Mouse (Mus musculus) fat pad, adult 2 months (tissue): ENCODE measurements around the gene Pi4ka.

Experiments
- DNase-seq: peaks from one replicate; pipeline ENCODE4 v3.0.0-alpha.2; 2011; ENCODE audit warnings: low read depth, low spot score; ENCODE audit errors: extremely low read depth

Gene Pi4ka

DNA sequence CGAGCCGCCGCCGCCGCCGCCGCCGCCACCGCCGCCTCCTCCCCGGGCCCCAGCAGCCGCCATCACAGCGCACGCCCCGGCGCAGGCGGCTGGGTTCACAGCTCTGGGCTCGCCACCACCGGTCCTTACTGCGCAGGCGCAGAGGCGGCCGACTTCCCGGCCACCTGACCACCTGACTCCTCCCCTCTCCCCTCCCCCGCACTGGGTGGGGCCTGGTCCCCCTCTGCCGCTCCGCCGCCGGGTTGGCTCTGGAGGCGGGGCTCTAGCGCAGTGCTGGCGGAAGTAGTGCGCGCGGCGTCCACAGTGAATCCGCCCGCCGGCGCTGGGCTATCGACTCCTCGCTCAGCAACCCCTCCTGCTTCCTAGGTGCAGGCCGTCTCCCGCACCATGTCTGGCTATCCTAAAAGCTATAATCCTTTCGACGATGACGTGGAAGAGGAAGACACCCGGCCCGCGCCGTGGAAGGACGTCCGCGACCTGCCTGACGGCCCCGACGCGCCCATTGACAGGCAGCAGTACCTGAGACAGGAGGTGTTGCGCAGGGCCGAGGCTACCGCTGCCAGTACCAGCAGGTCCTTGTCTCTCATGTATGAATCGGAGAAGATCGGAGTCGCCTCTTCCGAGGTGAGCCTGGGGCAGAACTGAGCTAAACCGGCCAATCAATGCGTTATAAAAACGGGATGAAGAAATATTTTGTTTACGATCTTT, at the start of gene Pi4ka, which contains the start of gene Snap29:
Pi4ka (minus strand) TSS at position 579 of the 708 bp plus-strand sequence.
Snap29 (plus strand) TSS at position 251 of the 708 bp plus-strand sequence.
- DNase-seq: peak; percentile 42

GRCm38 (mm10) chr16:17452373-17452715, 46.2 kb upstream of the Pi4ka start:
- DNase-seq: no peak

DNA sequence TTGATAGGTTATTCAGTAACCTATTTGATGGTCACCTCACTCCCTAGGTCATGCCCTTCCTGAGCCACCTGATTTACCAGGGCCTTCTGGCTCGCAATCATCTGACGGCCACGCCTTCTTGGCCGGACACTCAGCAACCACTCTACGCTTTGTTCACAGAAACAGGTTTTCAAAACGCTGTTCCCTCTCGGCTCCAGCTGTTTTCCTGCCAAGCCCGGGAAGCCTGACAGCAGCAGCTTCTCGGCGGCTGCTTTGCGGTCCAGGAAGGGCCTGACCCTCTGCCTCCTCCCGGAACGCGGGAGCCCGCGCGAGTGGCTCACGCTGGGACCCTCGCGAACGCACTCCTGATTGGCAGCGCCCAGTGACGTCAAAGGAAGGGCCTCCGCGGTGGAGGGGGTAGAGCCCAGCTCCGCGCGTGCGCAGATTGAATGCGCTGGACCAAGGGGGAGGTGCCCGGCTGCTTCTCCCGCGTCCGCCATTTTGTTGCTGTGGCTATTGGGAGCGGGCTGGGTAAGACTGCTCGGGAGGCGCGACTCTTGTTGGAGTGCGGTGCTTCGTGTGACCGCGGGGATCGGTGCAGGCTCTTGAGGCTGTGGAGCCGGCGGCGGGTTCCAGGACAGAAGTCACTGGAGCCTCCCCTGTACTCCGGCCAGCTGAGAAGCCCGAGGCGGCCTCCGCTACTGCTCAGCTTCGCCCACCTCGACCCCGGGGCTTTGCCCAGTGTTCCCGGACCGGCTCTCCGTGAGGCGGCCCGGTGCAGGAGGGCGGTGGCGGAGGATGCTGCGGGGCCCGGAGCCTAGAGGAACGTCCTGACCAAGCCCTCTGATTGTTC, 45.6 kb upstream of the Pi4ka start, which contains the start of gene Crkl:
Crkl (plus strand) TSS at position 447 of the 832 bp plus-strand sequence.
- DNase-seq: no peak

DNA sequence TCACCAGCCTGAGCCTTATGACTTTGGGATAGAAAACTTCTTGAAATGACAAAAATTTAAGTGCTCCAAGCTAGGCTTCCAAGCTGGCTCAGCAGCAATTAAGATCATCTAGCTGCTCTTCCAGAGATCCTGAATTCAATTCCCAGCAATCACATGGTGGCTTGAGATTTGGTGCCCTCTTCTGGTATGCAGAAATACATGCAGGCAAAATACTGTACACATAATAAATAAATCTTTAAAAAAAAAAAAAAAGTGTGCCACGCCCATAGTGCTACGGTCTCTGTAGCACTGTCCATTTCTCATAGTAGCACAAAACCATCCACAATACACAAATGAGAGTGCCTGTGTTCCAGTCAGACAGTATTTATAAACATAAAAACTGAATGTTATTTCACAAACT, 26.5 kb upstream of the Pi4ka start:
- DNase-seq: no peak

DNA sequence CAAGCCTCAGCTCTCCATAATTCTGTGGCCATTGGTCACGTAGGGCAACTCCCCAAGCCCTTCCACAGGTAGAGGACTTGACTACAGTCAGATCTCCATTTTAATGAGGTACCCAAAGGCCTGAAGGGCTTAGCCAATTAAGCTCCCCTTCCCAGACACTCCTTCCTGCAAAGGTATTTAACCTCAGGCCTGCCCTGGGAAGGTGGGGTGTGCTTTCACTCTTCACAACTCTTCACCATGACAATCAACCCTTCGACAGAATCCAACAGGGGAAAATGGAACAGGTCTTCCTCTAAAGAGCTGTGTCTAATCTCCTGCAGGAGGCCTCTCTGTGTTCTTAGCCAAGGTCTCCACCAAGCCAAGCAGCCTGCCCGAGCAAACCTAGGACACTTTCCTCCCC, 16.9 kb upstream of the Pi4ka start:
- DNase-seq: no peak

DNA sequence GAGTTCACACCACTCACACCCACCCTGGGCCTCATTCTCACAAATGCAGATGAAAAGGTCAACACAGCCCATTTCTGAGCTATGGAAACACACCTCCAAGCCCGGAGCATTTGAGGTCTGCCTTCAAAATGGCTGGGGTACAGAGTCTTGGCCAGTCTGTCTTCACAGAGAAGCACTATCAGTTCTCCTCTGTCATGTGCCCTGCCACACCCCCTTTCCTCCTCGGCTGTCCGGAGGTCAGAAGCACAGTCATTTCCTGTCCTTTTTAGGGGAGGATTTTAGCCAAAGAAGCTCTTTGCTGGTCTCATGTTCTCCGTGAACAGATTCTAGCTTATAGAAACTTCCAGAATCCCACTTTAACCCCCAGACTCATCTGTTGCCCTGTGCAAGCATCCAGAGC, 4.1 kb upstream of the Pi4ka start:
- DNase-seq: no peak

- DNase-seq: no peak
Measured at GRCm38 (mm10) chr16:17409046-17409445, 2.9 kb upstream of the Pi4ka start.

DNA sequence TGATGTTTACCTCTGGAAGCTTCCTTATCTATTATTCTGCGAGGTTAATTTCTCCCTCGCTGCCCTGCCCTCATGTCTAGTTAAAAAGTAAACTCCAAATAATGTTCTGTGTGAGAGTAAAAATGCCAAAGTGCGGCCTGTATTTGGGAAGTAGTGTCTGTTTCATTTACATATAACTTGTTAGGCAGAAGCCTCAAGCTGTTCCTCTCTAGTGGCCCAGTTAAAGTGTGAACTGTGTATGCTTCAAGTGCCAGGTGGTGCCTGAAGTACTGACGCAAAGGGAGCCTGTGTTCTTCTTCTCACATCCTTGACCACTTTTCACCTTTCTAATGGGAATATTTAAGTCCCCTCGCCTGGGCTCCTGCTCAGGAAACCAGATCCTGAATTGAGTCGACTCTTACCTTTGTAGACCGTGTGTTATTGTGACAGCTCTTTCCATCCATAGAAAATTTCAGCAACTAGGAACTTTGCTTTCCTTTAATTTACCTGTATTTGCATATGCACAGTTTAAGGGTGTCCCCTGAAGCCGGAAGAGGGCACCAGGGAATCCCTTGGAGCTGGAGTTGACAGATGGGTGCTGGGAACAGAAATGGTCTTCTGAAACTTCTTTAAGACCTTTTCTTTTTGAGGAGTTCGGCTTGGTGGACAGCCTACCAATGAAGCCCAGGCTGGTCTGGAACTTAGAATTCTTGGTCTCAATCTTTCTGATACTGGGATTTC, 558 bp upstream of the Pi4ka start:
- DNase-seq: no peak

DNA sequence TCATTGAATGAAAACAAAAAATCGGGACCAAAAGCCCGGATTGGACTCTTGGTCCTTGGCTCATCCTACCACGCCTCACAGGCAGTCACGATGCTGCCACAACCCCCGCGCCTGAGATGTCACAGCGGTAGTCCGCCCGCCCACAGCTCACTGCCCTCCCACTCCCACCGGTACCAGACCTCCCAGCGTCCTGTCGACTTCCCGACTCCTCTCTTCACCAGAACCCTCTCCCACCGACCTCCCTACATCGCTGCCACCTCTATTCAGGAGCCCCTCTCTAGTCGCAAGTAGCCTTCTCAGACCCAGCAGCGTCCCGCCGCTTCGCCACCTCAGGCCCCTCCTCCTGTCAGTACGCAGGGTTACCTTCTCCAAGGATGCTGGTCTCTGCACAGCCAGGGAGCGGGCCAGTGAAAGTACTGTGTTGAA, 830 bp downstream of the Pi4ka start:
- DNase-seq: no peak

- DNase-seq: no peak
Measured at GRCm38 (mm10) chr16:17402855-17403254, 3.3 kb downstream of the Pi4ka start.

DNA sequence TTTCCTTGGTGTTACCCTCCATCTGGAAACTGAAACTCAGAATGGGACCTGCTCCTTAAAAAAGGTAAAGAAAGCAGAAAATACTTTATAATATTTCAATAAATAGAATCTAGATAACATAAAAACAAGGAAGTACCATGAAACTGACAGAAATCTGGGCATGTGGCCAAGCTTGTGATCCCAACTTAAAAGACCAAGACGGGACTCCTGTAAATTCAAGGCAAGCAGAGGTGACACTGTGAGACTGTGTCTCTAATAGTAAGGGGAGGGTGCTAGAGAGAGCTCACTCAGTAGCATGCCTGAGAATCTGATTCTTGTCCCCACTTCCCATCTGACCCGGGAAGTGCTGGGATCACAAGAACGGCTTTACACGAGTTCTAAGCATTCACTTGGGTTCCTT, 13.3 kb downstream of the Pi4ka start:
- DNase-seq: no peak

DNA sequence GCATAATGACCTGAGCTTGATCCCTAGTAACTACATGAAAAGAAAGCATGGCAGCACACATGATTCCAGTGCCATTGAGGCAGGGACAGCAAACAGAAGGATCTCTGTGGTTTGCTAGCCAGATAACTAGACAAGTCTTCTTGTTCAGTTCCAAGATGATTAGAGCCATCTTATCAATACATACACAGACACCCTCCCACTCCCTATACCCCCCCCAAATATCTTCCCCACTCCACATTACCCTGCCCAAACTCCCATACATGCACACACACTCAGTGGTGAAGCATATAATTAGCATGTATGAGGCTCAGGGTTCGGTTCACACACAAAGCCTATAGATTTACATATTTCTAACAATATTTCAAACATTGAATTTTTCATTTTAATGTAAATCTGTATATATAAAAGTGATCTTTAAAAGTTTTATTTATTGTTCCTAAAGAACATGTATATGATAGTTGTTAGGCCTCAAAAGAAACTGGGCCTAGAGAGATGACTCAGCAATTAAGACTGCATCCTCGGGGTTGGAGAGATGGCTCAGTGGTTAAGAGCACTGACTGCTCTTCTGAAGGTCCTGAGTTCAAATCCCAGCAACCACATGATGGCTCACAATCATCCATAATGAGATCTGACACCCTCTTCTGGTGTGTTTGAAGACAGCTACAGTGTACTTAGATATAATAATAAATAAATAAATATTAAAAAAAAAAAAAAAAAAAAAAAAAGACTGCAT, 22.4 kb downstream of the Pi4ka start:
- no peak for DNase-seq

GRCm38 (mm10) chr16:17382306-17382705, 23.8 kb downstream of the Pi4ka start:
- DNase-seq: no peak

GRCm38 (mm10) chr16:17358787-17359186, 47.3 kb downstream of the Pi4ka start:
- no peak for DNase-seq

GRCm38 (mm10) chr16:17356031-17356430, 50.1 kb downstream of the Pi4ka start:
- DNase-seq: no peak

DNA sequence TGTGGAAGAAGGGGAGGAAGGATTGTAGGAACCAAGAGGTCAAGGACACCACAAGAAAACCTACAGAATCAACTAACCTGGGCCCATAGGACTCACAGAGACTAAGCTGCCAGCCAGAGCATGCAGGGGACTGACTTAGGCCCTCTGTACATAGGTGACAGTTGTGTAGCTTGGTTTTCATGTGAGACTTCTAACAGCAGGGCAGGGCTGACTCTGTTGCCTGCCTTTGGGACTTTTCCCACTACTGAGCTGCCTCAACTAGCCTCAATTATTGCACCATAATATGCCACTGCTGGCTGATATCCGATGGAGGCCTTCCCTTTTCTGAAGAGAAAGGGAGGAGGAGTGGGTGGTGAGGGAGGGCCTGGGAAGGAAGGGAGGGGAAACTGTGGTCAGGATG, 59.3 kb downstream of the Pi4ka start:
- DNase-seq: no peak

DNA sequence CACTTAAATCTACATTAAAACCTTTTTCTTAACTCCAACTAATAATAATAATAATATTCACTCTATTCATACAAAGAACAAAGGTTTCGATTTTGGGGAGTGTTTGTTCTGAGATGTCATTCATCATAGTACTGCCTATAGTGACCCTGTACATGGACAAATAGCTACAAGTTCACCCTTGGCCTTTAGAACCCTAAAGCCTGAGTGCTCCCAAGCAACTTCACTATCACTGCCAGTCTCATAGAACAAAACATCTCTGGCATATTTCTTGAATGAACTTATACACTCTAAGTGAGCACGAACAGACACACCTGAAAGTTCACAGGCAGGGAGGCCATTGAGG, 60.3 kb downstream of the Pi4ka start:
- DNase-seq: no peak

DNA sequence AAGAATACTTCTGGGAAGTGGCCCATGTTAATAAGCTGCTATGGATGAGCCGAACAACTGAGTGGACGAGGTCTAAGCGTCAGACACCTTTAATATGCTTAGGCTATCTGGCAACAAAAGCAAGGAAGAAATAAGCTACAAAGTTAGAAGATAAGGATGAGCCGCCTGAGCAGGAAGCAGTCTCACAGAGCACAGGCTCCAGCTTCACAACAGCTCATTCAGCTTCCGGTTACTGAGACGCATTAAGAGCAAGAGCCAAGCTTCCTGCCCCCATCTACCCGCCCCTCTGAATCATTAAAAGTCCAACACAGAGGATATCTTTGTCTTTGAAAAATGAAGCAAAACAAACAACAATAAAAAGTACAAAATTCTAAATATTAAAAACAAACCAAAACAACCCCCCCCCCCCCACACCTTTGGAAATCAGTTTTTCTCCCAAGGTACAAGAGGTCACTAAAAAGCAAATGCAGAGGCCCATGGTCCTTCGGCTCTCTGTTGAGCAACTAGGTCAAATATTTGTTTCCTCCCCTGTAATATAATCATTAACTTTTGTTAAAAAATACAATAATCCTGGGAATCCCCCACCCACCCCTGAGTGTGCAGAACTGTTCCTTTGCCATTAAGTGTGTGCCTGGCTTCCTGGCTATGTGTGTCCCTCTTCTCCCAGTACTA, 60.8 kb downstream of the Pi4ka start:
- DNase-seq: no peak

DNA sequence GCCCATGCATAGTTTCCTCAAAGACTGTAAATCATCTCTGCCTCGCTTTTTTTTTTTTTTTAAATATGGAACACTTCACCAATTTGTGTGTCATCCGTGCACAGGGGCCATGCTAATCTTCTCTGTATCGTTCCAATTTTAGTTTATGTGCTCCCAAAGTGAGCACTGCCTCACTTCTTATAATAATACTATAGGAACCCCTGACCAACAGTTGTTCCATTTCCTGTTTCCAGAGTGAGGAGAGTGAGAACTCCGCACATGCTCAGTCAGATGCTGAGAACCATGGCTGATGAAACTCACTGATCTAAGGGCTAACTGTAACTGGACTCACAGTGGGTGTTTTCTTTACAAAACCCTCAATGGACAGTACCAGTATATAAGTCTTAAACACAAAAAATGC, 64.3 kb downstream of the Pi4ka start:
- DNase-seq: no peak

GRCm38 (mm10) chr16:17340705-17341104, 65.4 kb downstream of the Pi4ka start:
- DNase-seq: no peak

- DNase-seq: no peak
Measured at GRCm38 (mm10) chr16:17339701-17340100, 66.4 kb downstream of the Pi4ka start.
